Mouse (Mus musculus): ENCODE measurements around the gene Heatr6. TPM values are rescaled to one million over a fixed set of nuclear protein-coding genes. Genes with fewer than 3 reads are reported as not detected.
A peak's percentile ranks its signal among the peaks of the same experiment; 100 is the strongest.

The Heatr6 gene
- total and polyA plus RNA-seq, 2 experiments from 2014 or later = 22.2 to 29.5 TPM

- no peak overlapping the region for H3K27ac ChIP-seq (ENCODE audit: low read depth, low read length)
- no peak for ATAC-seq
- no peak overlapping the region for H3K4me2 ChIP-seq (ENCODE audit: low read depth)
- no peak for DNase-seq
- no peak overlapping the region for H3K4me3 ChIP-seq (ENCODE audit: low read depth, low read length)
- H3K9ac ChIP-seq = no peak overlapping the region
- TF ChIP-seq CTCF (IDR thresholded peaks at IDR 0.05; ENCODE audit: low read depth) = no peak
- no peaks in the 10 kb centered on the region for H3K4me1 ChIP-seq (ENCODE audit: insufficient read depth)
- H3K9me3 ChIP-seq (ENCODE audit: low read length) = no peaks in the 10 kb centered on the region
- 74% methylated on average over 12 of the region's 12 CpGs for WGBS
- no peaks in the 10 kb centered on the region for H3K27me3 ChIP-seq (ENCODE audit: insufficient read depth, low read length)
- no peaks in the 10 kb centered on the region for H3K36me3 ChIP-seq (ENCODE audit: insufficient read depth)
Measured at GRCm38 (mm10) chr11:83799871-83800430, 46.5 kb downstream of the Heatr6 start.

GRCm38 (mm10) chr11:83802166-83802565 is 48.7 kb downstream of the Heatr6 start:
- 69% methylated on average over 8 of the region's 8 CpGs for WGBS
- DNase-seq (peak; percentile 31), ATAC-seq (no peak)
- H3K4me1 ChIP-seq (ENCODE audit: insufficient read depth) = no peaks in the 10 kb centered on the region
- H3K4me2 ChIP-seq (ENCODE audit: low read depth) = no peak overlapping the region
- no peaks in the 10 kb centered on the region for H3K9me3 ChIP-seq (ENCODE audit: low read length)
- H3K27ac ChIP-seq (ENCODE audit: low read depth, low read length) = no peak overlapping the region
- H3K36me3 ChIP-seq (ENCODE audit: insufficient read depth) = no peaks in the 10 kb centered on the region
- no peaks in the 10 kb centered on the region for H3K27me3 ChIP-seq (ENCODE audit: insufficient read depth, low read length)
- H3K9ac ChIP-seq = no peak overlapping the region
- TF ChIP-seq CTCF (IDR thresholded peaks at IDR 0.05; ENCODE audit: low read depth) = peak; percentile 57
- H3K4me3 ChIP-seq (ENCODE audit: low read depth, low read length) = no peak overlapping the region

- no peaks in the 10 kb centered on the region for H3K27me3 ChIP-seq (ENCODE audit: insufficient read depth, low read length)
- H3K4me2 ChIP-seq (ENCODE audit: low read depth) = no peak overlapping the region
- H3K4me3 ChIP-seq (ENCODE audit: low read depth, low read length) = no peak overlapping the region
- H3K9me3 ChIP-seq (ENCODE audit: low read length) = no peaks in the 10 kb centered on the region
- H3K4me1 ChIP-seq (ENCODE audit: insufficient read depth) = no peaks in the 10 kb centered on the region
- DNase-seq = no peak
- 90% methylated on average over 4 of the region's 4 CpGs for WGBS
- no peak overlapping the region for H3K9ac ChIP-seq
- H3K27ac ChIP-seq (ENCODE audit: low read depth, low read length) = no peak overlapping the region
- ATAC-seq = no peak
- TF ChIP-seq CTCF (IDR thresholded peaks at IDR 0.05; ENCODE audit: low read depth) = no peak
- H3K36me3 ChIP-seq (ENCODE audit: insufficient read depth) = no peaks in the 10 kb centered on the region
Measured at GRCm38 (mm10) chr11:83802581-83802980, 49.1 kb downstream of the Heatr6 start.

DNA sequence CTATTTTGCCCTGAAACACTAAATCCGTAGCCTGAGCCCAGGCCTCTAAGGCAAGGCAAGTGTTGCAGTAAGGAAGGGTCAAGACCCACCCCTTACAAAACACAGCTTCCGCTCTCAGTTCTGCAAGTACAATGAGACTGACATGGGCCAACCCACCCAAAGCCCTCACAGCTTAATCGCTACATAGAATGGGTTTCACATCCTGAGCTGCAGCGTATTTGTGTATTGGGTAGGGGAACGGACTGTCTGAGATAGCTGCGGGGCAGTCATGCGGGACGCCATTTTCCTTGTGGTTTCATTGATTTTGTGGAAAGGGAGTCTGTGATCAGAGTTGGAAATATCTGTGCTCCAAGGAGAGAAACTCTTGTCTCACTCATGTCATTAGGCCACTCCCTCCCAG is 56.9 kb downstream of the Heatr6 start:
- Histone ChIP-seq H3K27me3 (ENCODE audit: insufficient read depth, low read length) (no peaks in the 10 kb centered on the region), H3K4me1 (ENCODE audit: insufficient read depth) (no peaks in the 10 kb centered on the region), H3K4me2 (ENCODE audit: low read depth) (no peak overlapping the region), H3K4me3 (ENCODE audit: low read depth, low read length) (no peak overlapping the region), H3K27ac (ENCODE audit: low read depth, low read length) (no peak overlapping the region), H3K9me3 (ENCODE audit: low read length) (no peaks in the 10 kb centered on the region), H3K36me3 (ENCODE audit: insufficient read depth) (no peaks in the 10 kb centered on the region), H3K9ac (no peak overlapping the region)
- TF ChIP-seq CTCF (IDR thresholded peaks at IDR 0.05; ENCODE audit: low read depth) = no peak
- no peak for ATAC-seq
- no peak for DNase-seq
- 82% methylated on average over 8 of the region's 8 CpGs for WGBS

DNA sequence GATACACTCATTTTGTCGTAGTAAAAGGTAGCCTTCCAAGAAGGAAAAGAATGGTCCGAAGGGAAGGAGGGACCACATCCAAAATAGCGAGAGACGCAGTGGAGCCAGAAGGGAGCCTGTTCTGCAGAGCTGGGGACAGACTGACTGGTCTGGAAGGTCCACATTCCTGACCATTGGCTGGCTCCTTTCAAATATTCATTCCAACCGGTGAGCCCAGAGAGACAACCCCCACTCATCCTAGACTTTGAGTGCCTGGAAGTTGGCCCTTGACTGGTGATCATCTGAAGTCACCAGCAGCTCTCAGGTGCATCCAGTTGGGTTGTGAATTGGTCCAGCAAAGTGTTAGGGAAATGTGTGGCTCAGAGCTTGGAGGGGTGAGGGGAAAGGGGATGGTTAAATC is 61.7 kb downstream of the Heatr6 start:
- DNase-seq (no peak), ATAC-seq (no peak)
- Histone ChIP-seq H3K27ac (ENCODE audit: low read depth, low read length) (no peak overlapping the region), H3K9ac (no peak overlapping the region), H3K4me2 (ENCODE audit: low read depth) (no peak overlapping the region), H3K36me3 (ENCODE audit: insufficient read depth) (no peaks in the 10 kb centered on the region), H3K9me3 (ENCODE audit: low read length) (no peaks in the 10 kb centered on the region), H3K4me3 (ENCODE audit: low read depth, low read length) (no peak overlapping the region), H3K4me1 (ENCODE audit: insufficient read depth) (no peaks in the 10 kb centered on the region), H3K27me3 (ENCODE audit: insufficient read depth, low read length) (no peaks in the 10 kb centered on the region)
- no peak for TF ChIP-seq CTCF (IDR thresholded peaks at IDR 0.05; ENCODE audit: low read depth)
- 88% methylated on average over 5 of the region's 5 CpGs for WGBS

GRCm38 (mm10) chr11:83815628-83816027 is 62.1 kb downstream of the Heatr6 start:
- peak; percentile 64 for TF ChIP-seq CTCF (IDR thresholded peaks at IDR 0.05; ENCODE audit: low read depth)
- Histone ChIP-seq H3K4me1 (ENCODE audit: insufficient read depth) (no peaks in the 10 kb centered on the region), H3K36me3 (ENCODE audit: insufficient read depth) (no peaks in the 10 kb centered on the region), H3K9ac (no peak overlapping the region), H3K9me3 (ENCODE audit: low read length) (no peaks in the 10 kb centered on the region), H3K27ac (ENCODE audit: low read depth, low read length) (no peak overlapping the region), H3K4me3 (ENCODE audit: low read depth, low read length) (no peak overlapping the region), H3K4me2 (ENCODE audit: low read depth) (no peak overlapping the region), H3K27me3 (ENCODE audit: insufficient read depth, low read length) (no peaks in the 10 kb centered on the region)
- WGBS = 10% methylated on average over 9 of the region's 9 CpGs
- ATAC-seq (no peak), DNase-seq (peak; percentile 53)

DNA sequence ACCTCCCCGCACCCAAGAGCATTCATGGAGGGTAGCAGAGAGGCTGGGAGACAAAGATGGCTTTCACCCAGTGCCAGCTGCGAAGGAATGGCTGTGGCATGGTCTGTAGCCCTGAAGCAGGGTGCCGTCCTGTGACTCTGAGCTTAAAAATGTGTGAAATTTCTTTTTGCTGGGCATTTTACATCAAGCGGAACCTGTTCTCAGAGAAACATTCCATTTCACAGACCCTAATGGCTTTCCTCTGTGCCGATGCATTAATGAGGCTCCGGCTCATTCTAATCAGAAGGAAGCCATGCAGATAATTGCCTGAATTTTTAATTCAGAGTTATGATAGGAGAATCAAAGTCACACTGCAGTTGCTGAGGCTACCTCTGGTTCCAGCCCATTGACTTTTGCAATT is 63.6 kb downstream of the Heatr6 start:
- DNase-seq = no peak
- ATAC-seq = no peak
- H3K4me2 ChIP-seq (ENCODE audit: low read depth) = no peak overlapping the region
- no peaks in the 10 kb centered on the region for H3K9me3 ChIP-seq (ENCODE audit: low read length)
- 40% methylated on average over 6 of the region's 6 CpGs for WGBS
- no peak overlapping the region for H3K27ac ChIP-seq (ENCODE audit: low read depth, low read length)
- H3K36me3 ChIP-seq (ENCODE audit: insufficient read depth) = no peaks in the 10 kb centered on the region
- H3K9ac ChIP-seq = no peak overlapping the region
- no peak for TF ChIP-seq CTCF (IDR thresholded peaks at IDR 0.05; ENCODE audit: low read depth)
- no peak overlapping the region for H3K4me3 ChIP-seq (ENCODE audit: low read depth, low read length)
- no peaks in the 10 kb centered on the region for H3K27me3 ChIP-seq (ENCODE audit: insufficient read depth, low read length)
- H3K4me1 ChIP-seq (ENCODE audit: insufficient read depth) = no peaks in the 10 kb centered on the region
